Mouse (Mus musculus) retina, adult 2 months (tissue): ENCODE data around the gene Tmem91.

Experiments
- DNase-seq: peaks from one replicate; pipeline ENCODE4 v3.0.0-alpha.2; 2012; ENCODE audit warnings: low read depth, low spot score

Gene Tmem91

DNA sequence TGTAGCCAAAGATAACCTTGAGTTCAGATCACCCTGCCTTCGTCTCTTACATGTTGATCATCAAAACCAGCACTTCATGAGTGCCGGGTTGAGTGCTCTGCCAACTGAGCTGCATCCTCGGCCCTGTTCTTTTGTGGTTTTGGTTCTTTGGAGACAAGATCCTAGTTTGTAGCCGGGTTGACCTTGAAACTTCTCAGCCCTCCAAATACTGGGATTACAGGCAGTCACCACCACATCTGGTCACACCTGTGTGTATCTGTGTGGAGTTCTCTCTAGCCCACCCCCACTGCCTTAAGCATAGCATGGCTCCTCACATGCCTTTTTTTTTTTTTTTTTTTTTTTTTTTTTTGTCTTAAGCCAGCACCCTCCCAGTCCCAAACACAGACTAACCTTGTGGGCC is 4.9 kb downstream of the Tmem91 start:
- DNase-seq = no peak

DNA sequence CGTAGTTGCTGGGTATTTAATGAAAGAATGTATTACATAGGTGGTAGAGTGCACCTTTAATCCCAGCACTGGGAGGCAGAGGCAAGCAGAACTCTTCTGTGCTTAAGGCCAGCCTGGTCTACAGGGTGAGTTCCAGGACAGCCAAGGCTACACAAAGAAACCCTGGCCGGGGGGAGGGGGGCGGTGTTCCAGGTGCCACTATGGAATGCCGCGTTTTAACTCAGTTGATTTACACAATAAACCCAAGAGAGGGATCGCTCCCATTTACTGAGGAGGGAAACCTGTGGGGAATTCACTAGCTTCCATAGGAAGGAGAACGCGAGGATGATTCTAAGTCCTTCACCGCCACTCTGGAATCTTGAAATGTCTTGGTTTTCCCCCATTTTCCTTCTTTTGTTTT is 5.3 kb downstream of the Tmem91 start:
- no peak for DNase-seq

DNA sequence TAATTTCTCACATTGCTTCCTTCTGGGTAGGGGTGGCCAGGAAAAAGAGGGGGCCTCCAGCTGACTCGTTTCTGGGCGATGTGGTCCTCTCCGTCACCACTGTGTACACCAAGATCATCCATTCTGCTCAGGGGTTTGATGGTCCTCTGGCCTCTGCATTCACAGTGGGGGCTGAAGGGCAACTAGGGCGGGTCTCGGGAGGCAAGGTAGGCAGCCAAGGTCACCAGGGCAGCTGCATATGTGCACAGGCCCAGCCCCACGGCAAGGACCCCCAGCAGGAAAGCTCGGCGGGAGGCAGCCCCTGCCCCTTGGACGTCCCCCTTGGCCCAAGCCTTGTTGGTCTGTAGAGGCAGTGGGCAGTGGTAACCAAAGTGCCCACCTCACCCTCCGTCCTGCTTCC is 5.8 kb downstream of the Tmem91 start:
- no peak for DNase-seq

DNA sequence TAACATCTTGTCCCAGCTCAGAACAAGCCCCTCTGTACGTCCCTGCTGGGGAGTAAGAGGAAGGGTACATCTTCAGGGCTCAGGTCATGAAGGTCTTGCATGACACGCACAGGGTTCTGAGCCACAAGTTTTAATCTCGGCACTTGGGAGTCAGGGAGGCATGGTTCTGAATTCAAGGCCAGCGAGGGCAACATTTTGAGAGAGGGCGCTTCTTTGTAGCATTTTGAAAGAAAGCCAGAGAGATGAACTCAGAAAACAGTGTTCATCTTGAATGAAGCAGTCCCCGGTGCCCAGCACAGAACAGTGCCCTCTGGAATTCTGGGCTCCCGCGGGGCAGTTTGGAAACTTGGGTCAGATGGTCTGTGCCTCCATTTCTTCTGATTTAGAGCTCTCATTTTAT is 8.6 kb downstream of the Tmem91 start:
- no peak for DNase-seq

DNA sequence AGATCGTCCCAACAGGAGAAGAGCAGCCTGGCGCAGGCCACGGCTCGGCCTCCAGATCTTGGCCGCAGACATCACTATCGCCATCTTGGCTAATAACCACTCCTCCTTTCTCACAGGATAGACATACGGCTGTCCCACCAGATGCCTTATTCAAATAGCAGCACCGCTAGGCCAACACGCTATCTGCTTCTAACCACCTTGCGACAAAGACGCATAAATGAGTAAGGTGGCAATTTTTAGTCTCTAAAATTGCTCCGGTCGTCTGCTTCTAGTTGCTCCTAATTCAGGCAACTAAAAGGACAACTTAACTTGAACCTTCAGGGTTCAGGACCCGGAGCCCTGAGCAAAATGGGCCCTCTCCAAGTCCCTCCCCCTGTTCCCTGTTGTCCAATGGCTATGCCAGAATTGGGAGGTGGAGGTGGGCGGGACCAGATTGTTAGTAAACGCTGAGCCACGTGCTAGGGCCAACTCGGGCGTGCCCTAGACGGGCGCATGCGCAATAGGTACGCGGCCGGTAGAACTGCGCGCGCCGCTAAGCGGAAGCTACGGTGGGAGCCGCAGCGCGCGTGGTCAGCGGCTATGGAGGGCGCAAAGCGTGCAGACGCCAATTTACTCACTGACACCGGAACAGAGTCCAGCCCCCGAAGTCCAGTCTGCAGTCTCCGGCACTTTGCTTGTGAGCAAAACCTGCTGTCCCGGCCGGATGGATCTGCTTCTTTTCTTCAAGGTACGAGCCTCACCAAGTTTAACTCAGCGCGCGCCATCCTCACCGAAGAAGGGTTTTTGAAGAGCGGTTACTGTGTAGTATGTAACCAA is 16.1 kb downstream of the Tmem91 start, which contains the start of the genes Bckdha and Exosc5:
Gene Bckdha, minus strand, starts transcription at position 325 of the 816 bp plus-strand sequence.
Gene Exosc5, plus strand, starts transcription at position 508 of the 816 bp plus-strand sequence.
- peak; percentile 100 for DNase-seq

DNA sequence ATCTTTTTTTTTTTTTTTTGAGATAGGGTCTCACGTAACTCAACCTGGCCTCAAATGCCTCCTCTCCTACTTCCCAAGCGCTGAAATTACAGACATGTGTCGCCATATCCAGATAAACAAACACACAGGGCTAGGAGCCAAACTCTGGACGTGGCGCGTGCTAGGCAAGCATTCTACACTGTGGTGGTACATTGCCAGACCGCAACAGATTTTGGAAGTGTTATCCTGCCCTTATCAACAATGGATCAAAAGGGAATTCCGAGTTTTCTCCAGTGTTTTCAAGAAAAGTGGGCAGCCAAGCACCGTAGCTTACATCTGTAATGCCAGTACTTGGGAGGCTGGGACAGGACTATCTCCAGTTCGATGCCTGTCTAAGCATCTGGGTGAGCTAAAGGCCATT is 17.2 kb downstream of the Tmem91 start:
- no peak for DNase-seq

DNA sequence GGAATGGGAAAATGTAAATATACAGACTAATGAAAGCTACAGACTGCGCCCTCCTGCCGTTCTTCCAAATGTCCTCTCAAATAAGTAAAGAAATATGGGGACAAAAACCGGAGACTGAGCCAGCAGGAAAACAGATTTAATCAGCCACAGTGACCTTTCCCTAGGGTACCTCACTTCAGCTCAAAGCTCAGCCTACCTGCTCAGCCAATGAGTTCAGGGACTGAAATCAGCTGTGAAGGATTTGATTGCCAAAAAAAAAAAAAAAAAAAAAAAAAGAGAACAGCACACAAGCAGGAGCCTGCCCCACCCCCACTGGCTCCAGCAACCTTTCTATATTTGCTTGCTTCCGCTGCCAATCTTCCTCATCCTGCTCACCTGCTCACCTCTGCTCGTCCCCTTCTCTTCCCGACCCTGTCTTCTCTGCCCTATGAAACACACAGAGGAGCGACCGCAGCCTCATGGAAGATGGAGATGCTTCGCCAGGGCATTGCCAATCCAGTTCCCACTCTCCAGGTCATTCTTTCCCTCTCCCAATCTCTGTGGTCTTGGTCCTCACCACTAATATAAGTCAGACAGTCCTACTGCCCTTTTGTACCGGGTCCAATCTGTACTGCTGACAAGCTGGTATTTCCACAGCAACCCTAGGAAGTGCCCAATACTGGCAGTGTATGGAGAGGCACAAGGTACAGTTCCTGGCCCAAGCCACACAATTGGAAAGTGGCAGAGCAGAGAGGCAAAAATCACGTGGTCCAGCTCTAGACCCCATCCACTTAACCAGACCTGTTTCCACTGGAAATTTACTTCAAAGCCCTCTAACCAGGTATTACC is 19.2 kb downstream of the Tmem91 start:
- no peak for DNase-seq

DNA sequence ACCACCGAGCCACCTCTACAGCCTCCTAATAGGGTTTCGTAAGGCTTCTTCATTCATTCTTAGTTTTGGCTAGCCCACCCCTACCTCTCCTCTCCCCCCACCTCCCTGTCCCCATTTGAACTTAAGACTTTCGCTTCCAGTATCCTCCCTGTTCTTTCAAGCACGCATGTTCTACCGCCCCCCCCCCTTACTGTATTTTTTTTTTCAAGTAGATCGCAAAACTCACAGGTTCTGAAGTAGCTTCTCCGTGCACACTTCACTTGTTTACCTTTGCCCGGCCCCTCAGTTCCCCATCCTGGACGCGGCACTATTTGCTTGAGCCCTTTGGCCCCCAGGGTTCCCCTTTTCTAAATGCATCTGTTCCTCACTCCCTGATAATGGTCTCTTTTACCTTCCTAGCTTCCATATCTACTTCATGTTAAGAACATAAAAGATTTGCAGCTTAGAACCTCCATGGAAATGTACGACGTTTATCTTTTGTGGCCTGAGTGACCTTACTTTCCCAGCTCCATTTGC is 22.7 kb downstream of the Tmem91 start:
- no peak for DNase-seq

DNA sequence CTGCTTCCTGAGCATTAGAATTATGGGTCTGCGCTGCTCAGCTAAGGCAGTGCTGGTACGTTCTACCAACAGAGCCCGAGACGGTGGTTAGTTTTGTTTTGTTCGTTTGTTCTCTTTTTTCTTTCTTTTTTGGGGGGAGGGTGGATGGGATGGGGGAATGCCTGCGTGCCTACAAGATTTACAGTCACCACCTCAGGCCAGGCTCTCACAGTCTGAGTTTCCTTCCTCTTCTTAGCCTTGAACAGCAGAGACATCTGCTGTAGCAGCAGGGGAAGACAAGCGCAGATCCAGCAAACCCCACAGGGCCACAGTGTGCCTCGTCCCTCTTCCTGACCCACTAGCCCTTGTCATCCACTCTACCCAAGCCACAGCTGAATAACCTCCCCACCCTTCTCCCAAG is 23.7 kb downstream of the Tmem91 start:
- DNase-seq = no peak

DNA sequence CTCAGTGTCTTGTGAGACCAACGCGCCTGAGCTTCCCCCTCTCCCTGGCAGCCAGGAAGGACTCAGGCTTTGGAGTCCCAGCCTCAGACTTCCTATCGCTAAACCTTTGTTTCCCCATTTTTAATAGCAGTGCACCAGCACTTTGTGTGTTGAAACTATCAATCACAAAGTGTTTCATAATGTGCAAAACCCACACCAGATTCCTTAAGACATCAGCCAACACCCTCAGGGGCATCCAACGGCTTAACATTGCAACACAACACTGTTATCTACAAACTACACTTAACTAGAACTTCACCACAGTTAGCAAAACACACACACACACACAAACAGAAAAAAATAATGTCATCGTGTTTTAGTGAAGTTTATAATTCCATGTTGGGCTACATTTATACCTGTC is 25.1 kb downstream of the Tmem91 start:
- DNase-seq = no peak

DNA sequence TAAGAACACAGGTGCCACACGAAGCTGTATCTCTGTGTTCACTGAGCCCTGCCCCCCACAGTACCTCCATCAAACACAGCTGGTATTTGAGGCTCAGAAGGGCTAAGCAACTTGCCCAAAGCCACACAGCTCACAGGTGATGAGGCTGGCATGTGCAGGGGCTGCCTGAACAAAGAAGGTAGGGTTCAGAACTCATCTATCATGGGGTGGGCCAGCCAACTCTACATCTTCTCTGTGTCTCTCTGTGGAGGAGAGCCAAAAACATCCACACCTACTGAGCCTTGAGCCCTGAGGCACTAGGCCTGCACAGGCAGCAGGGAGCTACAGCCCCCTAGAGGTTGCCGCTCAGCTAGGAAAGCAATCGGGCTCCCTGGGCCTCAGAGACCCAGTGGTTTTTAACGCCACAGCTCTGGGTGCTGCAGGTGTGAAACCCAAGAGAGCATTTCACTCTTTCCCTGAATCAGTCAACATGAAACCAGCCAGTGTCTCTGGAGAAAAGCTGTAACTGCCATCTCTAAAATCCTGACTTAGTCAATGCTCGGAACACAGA is 27.3 kb downstream of the Tmem91 start:
- DNase-seq = no peak

DNA sequence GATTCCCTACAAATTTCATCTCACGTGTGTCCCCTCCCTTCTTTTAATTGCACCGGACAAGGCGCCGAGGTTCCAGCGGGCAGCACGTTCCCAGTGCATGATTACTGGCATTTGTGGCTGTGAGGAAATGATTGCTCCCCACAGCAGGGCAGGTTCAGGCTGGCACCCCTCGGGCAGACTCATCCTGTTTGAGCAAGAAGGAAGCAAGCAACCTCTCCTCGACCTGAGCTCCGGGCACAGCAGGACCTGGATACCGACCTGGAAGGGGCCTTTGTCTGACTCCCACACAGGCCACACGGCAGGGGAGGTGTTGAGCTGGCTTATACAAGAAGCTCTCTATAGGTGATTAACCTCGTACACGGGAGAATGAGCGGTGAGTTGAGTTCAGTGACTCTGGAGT is 29.9 kb downstream of the Tmem91 start:
- peak; percentile 41 for DNase-seq

DNA sequence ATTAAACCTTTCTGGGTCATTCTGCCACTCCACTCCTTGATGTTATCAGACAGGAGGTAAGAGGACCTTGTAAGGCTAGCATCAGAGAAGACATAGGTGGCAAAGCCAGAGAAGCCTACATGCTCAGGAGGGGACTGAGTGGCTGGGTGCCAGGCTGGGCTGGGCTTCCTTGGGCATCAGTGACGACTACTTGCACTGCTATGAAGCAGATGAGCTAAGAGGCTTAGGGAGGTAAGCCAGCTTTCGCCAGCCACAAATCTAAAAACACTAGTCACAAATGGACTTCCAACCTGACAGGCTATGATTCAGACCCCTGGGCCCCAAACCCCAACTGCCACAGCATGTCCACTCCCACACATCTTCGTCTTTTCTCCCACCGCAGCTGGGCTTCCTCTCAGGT is 30.3 kb downstream of the Tmem91 start:
- DNase-seq = peak; percentile 72

DNA sequence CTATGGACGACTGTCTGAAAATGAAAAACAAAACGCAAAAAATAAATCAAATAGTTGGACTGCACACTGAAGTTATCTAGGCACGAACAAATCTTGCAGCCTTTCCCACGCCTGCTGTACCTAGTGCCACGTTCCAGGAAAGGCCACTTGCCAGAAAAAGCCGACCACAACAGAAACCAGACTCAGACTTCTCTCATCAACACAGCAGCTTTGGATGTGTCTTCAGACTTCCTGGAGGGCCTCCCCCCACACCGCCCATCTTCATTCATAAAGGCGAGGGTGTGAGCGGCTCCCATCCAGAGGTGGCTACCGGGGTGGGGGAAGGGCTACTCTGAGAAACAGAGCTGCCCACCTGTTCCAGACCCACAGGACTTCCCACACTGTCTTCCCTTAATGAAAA is 30.8 kb downstream of the Tmem91 start:
- DNase-seq = no peak

DNA sequence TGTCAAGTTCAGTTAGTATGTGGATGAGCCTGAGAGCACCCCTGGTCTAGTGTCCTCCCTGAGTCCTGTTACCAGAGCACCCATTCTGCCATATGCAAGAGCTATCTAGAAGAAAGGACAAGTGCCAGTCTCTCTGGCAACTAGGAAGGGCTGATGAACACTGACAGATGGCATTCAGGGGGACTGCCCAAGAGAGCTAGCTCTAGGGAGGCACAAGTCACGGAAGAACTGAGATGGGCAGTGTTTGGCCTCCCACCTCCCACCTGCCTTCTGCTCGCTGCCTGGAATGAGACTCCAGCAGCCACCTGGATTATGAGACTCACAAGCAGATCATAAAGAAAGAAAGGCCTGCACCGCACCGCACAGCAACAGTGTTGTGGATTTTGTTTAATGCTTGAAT is 35.2 kb downstream of the Tmem91 start:
- DNase-seq = no peak

DNA sequence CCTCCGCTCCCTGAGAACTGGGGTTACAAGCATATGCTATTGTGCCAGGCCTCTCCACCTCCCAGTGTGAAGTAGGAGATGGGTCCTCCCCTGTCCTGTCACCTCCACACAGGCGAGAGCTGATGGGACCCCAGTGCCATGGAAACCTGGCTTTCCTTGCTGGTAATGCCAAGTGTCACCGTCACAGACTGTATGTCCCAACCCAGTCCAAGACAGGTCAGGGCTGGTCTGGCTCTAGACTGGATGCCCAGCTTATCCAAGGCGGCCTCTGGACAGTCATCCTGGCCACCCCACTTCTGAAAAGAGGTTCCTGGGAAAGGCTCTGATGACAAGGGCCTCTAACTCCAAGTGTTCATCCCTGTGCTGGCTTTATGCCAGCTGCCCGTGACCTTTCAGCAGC is 37.9 kb downstream of the Tmem91 start:
- no peak for DNase-seq

DNA sequence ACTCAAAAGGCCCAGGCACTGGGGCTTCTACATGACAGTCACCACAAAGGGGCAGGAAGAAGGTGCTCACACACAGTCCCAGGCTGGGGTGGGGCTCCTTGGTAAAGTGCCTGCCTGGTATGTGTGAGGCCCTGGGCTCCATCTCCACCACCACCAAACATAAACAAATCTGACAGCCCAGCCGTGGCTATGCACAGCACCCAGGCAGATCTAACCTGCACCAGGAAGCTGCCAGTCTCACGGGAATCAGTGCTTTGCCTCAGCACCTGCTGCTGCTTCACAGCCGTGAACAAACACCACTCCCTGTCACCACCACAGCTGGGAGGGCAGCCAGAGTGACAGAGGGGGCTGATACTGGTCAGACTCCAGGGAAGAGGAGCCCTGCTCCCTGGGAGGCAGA is 38.6 kb downstream of the Tmem91 start:
- no peak for DNase-seq

DNA sequence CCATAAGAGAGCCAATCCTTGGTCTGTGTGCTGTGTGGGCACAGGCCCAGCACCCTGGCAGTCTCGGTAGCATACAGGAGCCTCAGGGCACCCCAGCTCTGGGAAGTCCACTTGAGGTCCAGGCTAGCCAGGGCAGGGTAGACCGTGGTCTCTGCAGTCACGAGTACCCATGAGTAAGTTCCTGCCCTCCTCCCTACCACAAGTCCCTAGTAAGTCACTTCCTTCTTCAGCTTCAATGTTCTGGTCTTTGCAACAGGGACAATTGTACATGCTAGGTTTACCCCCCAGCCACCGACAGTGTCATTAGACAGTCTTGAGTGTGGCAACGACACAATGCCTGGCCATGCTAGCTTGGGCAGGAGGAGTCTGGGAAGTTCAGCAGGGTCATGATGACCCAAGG is 42.3 kb downstream of the Tmem91 start:
- DNase-seq = no peak

DNA sequence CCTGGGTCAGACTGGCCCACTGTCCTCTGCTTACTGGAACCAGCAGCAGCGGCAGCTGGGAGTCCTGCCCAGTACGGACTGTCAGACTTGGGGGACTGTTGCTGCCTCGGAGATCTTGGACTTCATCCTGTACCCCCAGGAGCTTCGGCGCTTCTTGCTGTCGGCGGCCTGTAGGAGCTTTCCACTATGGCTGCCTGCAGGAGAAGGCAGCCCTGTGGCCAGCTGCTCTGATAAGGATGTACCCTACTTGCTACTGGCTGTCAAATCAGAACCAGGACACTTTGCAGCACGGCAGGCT is 46.7 kb downstream of the Tmem91 start:
- DNase-seq = no peak

DNA sequence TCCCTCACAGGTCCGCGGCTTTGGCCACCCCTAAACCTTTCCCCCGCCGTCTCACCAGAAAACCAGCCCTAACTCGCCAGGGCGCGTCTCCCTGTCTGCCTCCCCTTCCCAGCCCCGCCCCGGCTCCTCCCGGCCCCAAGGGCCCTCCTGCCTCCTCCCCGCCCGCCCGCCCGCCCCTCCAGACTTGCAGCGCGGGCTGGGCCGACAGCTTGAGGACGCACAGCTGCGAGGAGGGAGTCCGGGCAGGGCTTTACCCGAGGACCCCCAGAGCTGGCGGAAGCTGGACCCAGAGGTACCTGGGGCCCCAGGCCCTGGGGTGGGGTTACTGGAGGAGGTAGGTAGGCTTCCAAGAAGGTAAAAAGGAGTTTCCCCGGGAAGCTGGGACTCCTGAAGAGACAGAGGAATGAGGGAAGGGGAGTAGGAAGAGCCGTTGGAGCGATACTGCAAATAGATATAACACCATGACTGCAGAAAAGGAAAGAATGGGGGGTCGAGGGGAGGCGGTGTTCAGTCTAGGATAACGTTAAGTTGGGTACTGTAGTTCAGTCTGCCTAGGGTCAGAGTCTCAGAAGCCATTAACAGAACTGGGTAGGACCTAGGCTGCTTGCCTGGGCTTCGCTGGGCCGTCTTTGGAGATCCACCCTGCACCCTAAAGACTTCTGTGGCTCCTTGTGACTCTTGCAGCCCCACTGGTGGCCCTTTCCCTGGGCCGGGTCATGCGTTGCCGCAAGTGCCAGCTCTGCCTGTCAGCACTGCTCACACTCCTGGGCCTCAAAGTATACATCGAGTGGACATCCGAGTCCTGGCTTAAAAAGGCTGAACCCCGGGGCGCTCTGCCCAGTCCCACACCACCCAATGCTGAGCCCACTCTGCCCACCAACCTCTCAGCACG is 47.3 kb downstream of the Tmem91 start:
- no peak for DNase-seq
